Comparison of ENCODE assay signal across 20 mouse cellular contexts in the genomic region with DNA sequence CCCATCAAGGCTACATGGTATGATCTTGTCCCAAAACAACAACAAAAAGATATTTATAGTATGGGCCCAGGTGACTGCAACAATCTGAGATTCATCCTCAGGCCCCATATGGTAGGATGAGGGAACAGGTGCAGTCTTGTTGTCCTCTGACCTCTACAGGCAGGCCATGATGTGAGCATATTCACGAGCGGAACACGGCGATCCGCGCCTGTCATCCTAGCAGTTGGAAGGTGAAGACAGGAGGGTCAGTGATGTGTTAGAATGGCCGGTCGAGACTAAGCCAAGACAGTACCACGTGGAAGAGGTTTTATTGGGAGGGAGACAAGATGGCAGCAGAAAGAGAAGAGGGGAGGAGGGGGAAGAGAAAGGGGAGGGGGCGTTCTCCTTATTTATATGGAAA. TPM values are rescaled to one million over a fixed set of nuclear protein-coding genes. Genes with fewer than 3 reads are reported as not detected.
DNase-seq lines count a peak whose midpoint lies in the region; ATAC-seq and TF ChIP-seq lines count a peak whose summit lies in the region.
"Had no signal": no experiment of that assay in that cellular context is flagged by ENCODE, and none has a peak within 500 bp of the region (broad histone marks: within the 10 kb centered on the region; RNA-seq: fewer than 3 reads in every experiment).

No protein-coding gene starts in this region.

- H3K4me2 ChIP-seq in intestine, embryonic 14.5 days (ENCODE audit: low read length) = no peak overlapping the region
- H3K4me2 ChIP-seq in kidney, postnatal 0 days (ENCODE audit: low read length) = no peak overlapping the region
- H3K4me2 ChIP-seq: hindbrain, embryonic 12.5 days had no signal

- TF ChIP-seq CTCF in kidney, postnatal 0 days (IDR thresholded peaks at IDR 0.05; ENCODE audit: low read depth) = no peak

- no peak overlapping the region for H3K9ac ChIP-seq in intestine, embryonic 14.5 days (ENCODE audit: low read length)
- H3K9ac ChIP-seq in kidney, postnatal 0 days (ENCODE audit: low read depth, low read length) = no peak overlapping the region
- H3K9ac ChIP-seq: forebrain, postnatal 0 days; hindbrain, embryonic 12.5 days; liver, embryonic 14.5 days had no signal

- WGBS in intestine, embryonic 14.5 days = 84% methylated on average over 10 of the region's 10 CpGs
- WGBS in kidney, postnatal 0 days = 78% methylated on average over 10 of the region's 10 CpGs

- peak overlapping the region; percentile 57; the same call in 1 of the 2 replicates for H3K27ac ChIP-seq in intestine, embryonic 14.5 days (ENCODE audit: low read depth)
- 0 out of 2 replicates have a peak overlapping the region, but pooled peaks have one; percentile 15 for H3K27ac ChIP-seq in kidney, postnatal 0 days
- H3K27ac ChIP-seq: heart, adult 2 months; hindbrain, embryonic 12.5 days; limb, embryonic 10.5 days; liver, embryonic 14.5 days; midbrain, embryonic 10.5 days had no signal

- no peaks in the 10 kb centered on the region for H3K27me3 ChIP-seq in intestine, embryonic 14.5 days (replicated peaks; ENCODE audit: control insufficient read depth, insufficient read depth, low read length)
- H3K27me3 ChIP-seq in kidney, postnatal 0 days (ENCODE audit: insufficient read depth, low read length) = no peaks in the 10 kb centered on the region
- H3K27me3 ChIP-seq: hindbrain, embryonic 12.5 days had no signal

- H3K4me1 ChIP-seq in intestine, embryonic 14.5 days (replicated peaks; ENCODE audit: control insufficient read depth, insufficient read depth, low read length) = peaks cover 14% of the 10 kb centered on the region
- peaks cover 8% of the 10 kb centered on the region; the same call in 1 of the 2 replicates for H3K4me1 ChIP-seq in kidney, postnatal 0 days (replicated peaks; ENCODE audit: insufficient read depth, low read length)

- no peaks in the 10 kb centered on the region for H3K36me3 ChIP-seq in intestine, embryonic 14.5 days (ENCODE audit: control insufficient read depth, insufficient read depth, low read length)
- no peaks in the 10 kb centered on the region for H3K36me3 ChIP-seq in kidney, postnatal 0 days (ENCODE audit: insufficient read depth, low read length)
- H3K36me3 ChIP-seq: hindbrain, embryonic 12.5 days; limb, embryonic 10.5 days; midbrain, embryonic 10.5 days had no signal

- no peak overlapping the region for H3K4me3 ChIP-seq in intestine, embryonic 14.5 days (ENCODE audit: low read depth, low read length)
- no peak overlapping the region for H3K4me3 ChIP-seq in kidney, postnatal 0 days (replicated peaks; ENCODE audit: low read depth, low read length)
- H3K4me3 ChIP-seq: heart, adult 2 months; hindbrain, embryonic 12.5 days; limb, embryonic 10.5 days; midbrain, embryonic 10.5 days had no signal

- no peak for ATAC-seq in intestine, embryonic 14.5 days (replicated peaks; ENCODE audit: low FRiP score, low TSS enrichment, low read depth)
- no peak for ATAC-seq in kidney, postnatal 0 days (replicated peaks; ENCODE audit: low FRiP score, low read depth)
- ATAC-seq: forebrain, postnatal 0 days had no signal

- no peaks in the 10 kb centered on the region for H3K9me3 ChIP-seq in intestine, embryonic 14.5 days (ENCODE audit: control insufficient read depth, low read length)
- H3K9me3 ChIP-seq in kidney, postnatal 0 days (replicated peaks; ENCODE audit: low read length) = no peaks in the 10 kb centered on the region
- H3K9me3 ChIP-seq: hindbrain, embryonic 12.5 days; limb, embryonic 10.5 days; midbrain, embryonic 10.5 days had no signal

- peak; percentile 41 for DNase-seq in cerebellum, adult 11-12 months
- DNase-seq in cerebellum, adult 18-20 months = no peak
- DNase-seq in kidney, adult 9 months = peak; percentile 51
- DNase-seq in kidney, postnatal 14 days = no peak
- no peak for DNase-seq in intestine, embryonic 14.5 days (ENCODE audit: low spot score)
- DNase-seq in kidney, postnatal 0 days (ENCODE audit: low spot score) = no peak
- DNase-seq in layer of hippocampus, adult 8-10 months (ENCODE audit: low spot score in 2 of 2) = no peak
- DNase-seq in testis, postnatal 14 days (ENCODE audit: low spot score) = no peak
- DNase-seq: adrenal gland, postnatal 14 days; cerebellum, postnatal 14 days; forebrain, postnatal 0 days; gastrocnemius, postnatal 36 days; heart, adult 2 months; lung, postnatal 4 days; right cerebral cortex, postnatal 4 days; thymus, postnatal 14 days had no signal

RNA-seq across cellular contexts. Expression of a gene that starts 3.7 kb away (rescaled TPM):
- polyA plus RNA-seq in intestine, embryonic 14.5 days (2014; fragmentation: Nextera tagmentation; extraction: Ambion mirVana) = 400 and 443 TPM in 2 replicates
- 495 and 517 TPM in 2 replicates for polyA plus RNA-seq in kidney, postnatal 0 days (2015; fragmentation: Nextera tagmentation; extraction: Ambion mirVana)
- total RNA-seq in layer of hippocampus, adult 8-10 months (2022) = 100 to 1,000 TPM in 2 of 4 experiments, 10 to 100 TPM in 2; 82.1 to 124 (median 98.0) TPM

RNA-seq across cellular contexts. Expression of a gene that starts 4.8 kb away (rescaled TPM):
- 198 and 212 TPM in 2 replicates for polyA plus RNA-seq in intestine, embryonic 14.5 days (2014; fragmentation: Nextera tagmentation; extraction: Ambion mirVana)
- 109 and 119 TPM in 2 replicates for polyA plus RNA-seq in kidney, postnatal 0 days (2015; fragmentation: Nextera tagmentation; extraction: Ambion mirVana)
- total RNA-seq in layer of hippocampus, adult 8-10 months (2022) = 10 to 100 TPM; 36.2 to 37.6 (median 37.0) TPM

RNA-seq across cellular contexts. Expression of a gene that starts 41.7 kb away (rescaled TPM):
- 1,391 and 1,474 TPM in 2 replicates for polyA plus RNA-seq in intestine, embryonic 14.5 days (2014; fragmentation: Nextera tagmentation; extraction: Ambion mirVana)
- 1,281 and 1,429 TPM in 2 replicates for polyA plus RNA-seq in kidney, postnatal 0 days (2015; fragmentation: Nextera tagmentation; extraction: Ambion mirVana)
- 100 to 1,000 TPM; 259 to 443 (median 324) TPM for total RNA-seq in layer of hippocampus, adult 8-10 months (2022)

Comparison
In these comparisons a context has a peak if more than half of its experiments do, and no peak if none do; other contexts are left out.
1. DNase-seq: peak in cerebellum, adult 11-12 months (single experiment) and kidney, adult 9 months (single experiment); none in cerebellum, adult 18-20 months (0 of 2), kidney, postnatal 14 days (single experiment), intestine, embryonic 14.5 days (single experiment), kidney, postnatal 0 days (single experiment), layer of hippocampus, adult 8-10 months (0 of 2) and testis, postnatal 14 days (single experiment).